Comparison of ENCODE assay signal across 21 mouse cellular contexts in the genomic region with DNA sequence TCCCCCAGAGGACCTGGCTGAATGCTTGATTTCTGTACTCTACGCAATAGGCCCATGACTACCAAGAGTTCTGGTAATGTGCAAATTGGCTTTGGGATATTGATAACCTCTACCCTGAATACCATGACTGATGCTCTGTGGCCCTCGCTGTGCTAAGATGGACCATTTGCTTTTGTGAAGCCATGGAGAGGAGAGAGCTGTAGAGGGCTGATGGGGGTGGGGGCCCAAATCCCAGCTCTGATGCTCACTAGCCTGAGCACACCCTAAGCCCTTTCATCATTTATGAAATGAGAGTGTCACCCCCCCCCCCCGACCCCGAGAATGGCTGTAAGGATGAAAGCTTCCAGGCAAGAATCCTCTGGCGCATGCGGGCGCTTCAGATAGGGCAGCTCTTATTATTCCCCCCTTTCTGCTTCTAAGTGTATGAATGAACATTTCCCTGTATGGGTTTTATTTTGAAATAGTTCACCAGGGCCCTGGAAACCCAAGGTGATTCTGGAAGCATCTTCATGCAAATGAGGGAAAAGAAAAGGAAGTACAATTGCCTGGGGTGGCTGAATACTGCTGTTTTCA.
DNase-seq lines count a peak whose midpoint lies in the region; ATAC-seq and TF ChIP-seq lines count a peak whose summit lies in the region.
"Had no signal": no experiment of that assay in that cellular context is flagged by ENCODE, and none has a peak within 500 bp of the region (broad histone marks: within the 10 kb centered on the region; RNA-seq: fewer than 3 reads in every experiment).

No protein-coding gene starts in this region.

- 0 out of 2 replicates have a peak, but pooled peaks have one; percentile 25 for ATAC-seq in forebrain, postnatal 0 days
- no peak for ATAC-seq in forebrain, embryonic 16.5 days
- ATAC-seq in hindbrain, embryonic 16.5 days, result peak; percentile 28; the same call in 1 of the 2 replicates
- no peak for ATAC-seq in hindbrain, embryonic 12.5 days (ENCODE audit: low FRiP score)
- ATAC-seq in midbrain, embryonic 14.5 days (ENCODE audit: low FRiP score, low TSS enrichment), result no peak
- ATAC-seq in midbrain, embryonic 16.5 days, result peak; percentile 65; the same call in 1 of the 2 replicates
- no peak for ATAC-seq in stomach, postnatal 0 days (ENCODE audit: low FRiP score, low TSS enrichment)
- ATAC-seq: intestine, embryonic 16.5 days had no signal

- 74% methylated on average over 7 of the region's 7 CpGs for whole genome bisulfite sequencing in forebrain, postnatal 0 days
- WGBS in forebrain, embryonic 16.5 days, result 65% methylated on average over 7 of the region's 7 CpGs
- WGBS in hindbrain, embryonic 16.5 days, result 68% methylated on average over 7 of the region's 7 CpGs
- WGBS in hindbrain, embryonic 12.5 days, result 75% methylated on average over 7 of the region's 7 CpGs
- WGBS in midbrain, embryonic 14.5 days, result 64% methylated on average over 7 of the region's 7 CpGs
- WGBS in midbrain, embryonic 16.5 days, result 54% methylated on average over 7 of the region's 7 CpGs
- 83% methylated on average over 7 of the region's 7 CpGs for WGBS in stomach, postnatal 0 days

- no peak overlapping the region for H3K27ac ChIP-seq in forebrain, postnatal 0 days (ENCODE audit: low read depth, low read length)
- H3K27ac ChIP-seq in forebrain, embryonic 16.5 days (ENCODE audit: low read length), result no peak overlapping the region
- H3K27ac ChIP-seq in hindbrain, embryonic 16.5 days (ENCODE audit: low read depth, low read length), result no peak overlapping the region
- no peak overlapping the region for H3K27ac ChIP-seq in hindbrain, embryonic 12.5 days
- H3K27ac ChIP-seq in midbrain, embryonic 14.5 days (replicated peaks; ENCODE audit: low read depth, low read length), result peak overlapping the region; percentile 55
- H3K27ac ChIP-seq in midbrain, embryonic 16.5 days (ENCODE audit: low read length), result peak overlapping the region; percentile 53
- H3K27ac ChIP-seq in stomach, postnatal 0 days (replicated peaks), result no peak overlapping the region
- H3K27ac ChIP-seq: embryonic facial prominence, embryonic 15.5 days; gastrocnemius, adult 2 months; heart, embryonic 13.5 days had no signal

- no peak for TF ChIP-seq EP300 in stomach, postnatal 0 days (optimal IDR thresholded peaks at IDR 0.05)

- H3K4me2 ChIP-seq in forebrain, postnatal 0 days (ENCODE audit: low read depth), result no peak overlapping the region
- H3K4me2 ChIP-seq in forebrain, embryonic 16.5 days (ENCODE audit: low read length), result no peak overlapping the region
- no peak overlapping the region for H3K4me2 ChIP-seq in hindbrain, embryonic 16.5 days (ENCODE audit: low read length)
- no peak overlapping the region for H3K4me2 ChIP-seq in hindbrain, embryonic 12.5 days (replicated peaks)
- H3K4me2 ChIP-seq in midbrain, embryonic 14.5 days (ENCODE audit: low read length), result no peak overlapping the region
- H3K4me2 ChIP-seq in midbrain, embryonic 16.5 days (ENCODE audit: low read length), result no peak overlapping the region
- no peak overlapping the region for H3K4me2 ChIP-seq in stomach, postnatal 0 days (replicated peaks; ENCODE audit: low read depth)
- H3K4me2 ChIP-seq: embryonic facial prominence, embryonic 15.5 days; heart, embryonic 13.5 days had no signal

- H3K36me3 ChIP-seq in forebrain, postnatal 0 days (ENCODE audit: insufficient read depth), result no peaks in the 10 kb centered on the region
- no peaks in the 10 kb centered on the region for H3K36me3 ChIP-seq in forebrain, embryonic 16.5 days (ENCODE audit: control insufficient read depth, insufficient read depth)
- H3K36me3 ChIP-seq in hindbrain, embryonic 16.5 days (ENCODE audit: control insufficient read depth, insufficient read depth, low read length), result no peaks in the 10 kb centered on the region
- no peaks in the 10 kb centered on the region for H3K36me3 ChIP-seq in hindbrain, embryonic 12.5 days
- no peaks in the 10 kb centered on the region for H3K36me3 ChIP-seq in midbrain, embryonic 14.5 days (ENCODE audit: control insufficient read depth, insufficient read depth, low read length)
- no peaks in the 10 kb centered on the region for H3K36me3 ChIP-seq in midbrain, embryonic 16.5 days (ENCODE audit: control insufficient read depth, insufficient read depth, low read length)
- no peaks in the 10 kb centered on the region for H3K36me3 ChIP-seq in stomach, postnatal 0 days (ENCODE audit: control insufficient read depth, insufficient read depth, low read length)
- H3K36me3 ChIP-seq: embryonic facial prominence, embryonic 15.5 days; heart, embryonic 13.5 days had no signal

- no peak overlapping the region for H3K4me3 ChIP-seq in forebrain, postnatal 0 days (ENCODE audit: low read depth, low read length)
- no peak overlapping the region for H3K4me3 ChIP-seq in forebrain, embryonic 16.5 days (replicated peaks; ENCODE audit: low read length)
- no peak overlapping the region for H3K4me3 ChIP-seq in hindbrain, embryonic 16.5 days (ENCODE audit: low read length)
- H3K4me3 ChIP-seq in hindbrain, embryonic 12.5 days, result no peak overlapping the region
- H3K4me3 ChIP-seq in midbrain, embryonic 14.5 days (replicated peaks; ENCODE audit: low read depth, low read length), result no peak overlapping the region
- no peak overlapping the region for H3K4me3 ChIP-seq in midbrain, embryonic 16.5 days (ENCODE audit: low read depth, low read length)
- no peak overlapping the region for H3K4me3 ChIP-seq in stomach, postnatal 0 days (ENCODE audit: low read depth, low read length)
- H3K4me3 ChIP-seq: embryonic facial prominence, embryonic 15.5 days; erythroblast, embryonic 14.5 days; gastrocnemius, adult 2 months; heart, embryonic 13.5 days had no signal

- no peak for DNase-seq in forebrain, postnatal 0 days
- DNase-seq in midbrain, embryonic 14.5 days, result no peak
- no peak for DNase-seq in spleen, postnatal 14 days (ENCODE audit: low spot score in 2 of 2)
- no peak for DNase-seq in stomach, postnatal 0 days (ENCODE audit: low spot score)
- DNase-seq: adrenal gland, adult 2 months; adrenal gland, postnatal 25 days; cerebellum, adult 2 months; cerebellum, postnatal 10 days; embryo, embryonic 11 days; gastrocnemius, adult 2 months; gastrocnemius, postnatal 25 days; heart, adult 11 months; heart, postnatal 36 days had no signal

- no peak overlapping the region for H3K9ac ChIP-seq in forebrain, postnatal 0 days
- no peak overlapping the region for H3K9ac ChIP-seq in forebrain, embryonic 16.5 days (replicated peaks; ENCODE audit: low read depth, low read length)
- no peak overlapping the region for H3K9ac ChIP-seq in hindbrain, embryonic 16.5 days (ENCODE audit: low read depth, low read length)
- H3K9ac ChIP-seq in hindbrain, embryonic 12.5 days, result no peak overlapping the region
- H3K9ac ChIP-seq in midbrain, embryonic 14.5 days (replicated peaks; ENCODE audit: low read length), result no peak overlapping the region
- no peak overlapping the region for H3K9ac ChIP-seq in midbrain, embryonic 16.5 days (ENCODE audit: low read depth, low read length)
- no peak overlapping the region for H3K9ac ChIP-seq in stomach, postnatal 0 days (ENCODE audit: low read length)
- H3K9ac ChIP-seq: embryonic facial prominence, embryonic 15.5 days; heart, embryonic 13.5 days had no signal

- no peak for TF ChIP-seq CTCF in forebrain, postnatal 0 days (IDR thresholded peaks at IDR 0.05; ENCODE audit: low read depth)
- TF ChIP-seq CTCF in stomach, postnatal 0 days (IDR thresholded peaks at IDR 0.05; ENCODE audit: low read depth), result no peak

- H3K4me1 ChIP-seq in forebrain, postnatal 0 days (ENCODE audit: insufficient read depth), result no peaks in the 10 kb centered on the region
- peaks cover 9% of the 10 kb centered on the region; the same call in 1 of the 2 replicates for H3K4me1 ChIP-seq in forebrain, embryonic 16.5 days (replicated peaks; ENCODE audit: control insufficient read depth, insufficient read depth, low read length)
- H3K4me1 ChIP-seq in hindbrain, embryonic 16.5 days (ENCODE audit: control insufficient read depth, insufficient read depth, low read depth, low read length), result peaks cover 12% of the 10 kb centered on the region
- peaks cover 18% of the 10 kb centered on the region for H3K4me1 ChIP-seq in hindbrain, embryonic 12.5 days
- peaks cover 19% of the 10 kb centered on the region; the same call in 1 of the 2 replicates for H3K4me1 ChIP-seq in midbrain, embryonic 14.5 days (ENCODE audit: control insufficient read depth, insufficient read depth, low read length)
- peaks cover 6% of the 10 kb centered on the region; the same call in 1 of the 2 replicates for H3K4me1 ChIP-seq in midbrain, embryonic 16.5 days (ENCODE audit: control insufficient read depth, insufficient read depth, low read length)
- no peaks in the 10 kb centered on the region for H3K4me1 ChIP-seq in stomach, postnatal 0 days (replicated peaks; ENCODE audit: control insufficient read depth, insufficient read depth)
- H3K4me1 ChIP-seq: heart, embryonic 13.5 days had no signal

- H3K9me3 ChIP-seq in forebrain, postnatal 0 days (ENCODE audit: low read length), result no peaks in the 10 kb centered on the region
- no peaks in the 10 kb centered on the region for H3K9me3 ChIP-seq in forebrain, embryonic 16.5 days (ENCODE audit: control insufficient read depth, low read length)
- H3K9me3 ChIP-seq in hindbrain, embryonic 16.5 days (ENCODE audit: control insufficient read depth, low read length), result no peaks in the 10 kb centered on the region
- no peaks in the 10 kb centered on the region for H3K9me3 ChIP-seq in hindbrain, embryonic 12.5 days (replicated peaks)
- no peaks in the 10 kb centered on the region for H3K9me3 ChIP-seq in midbrain, embryonic 14.5 days (ENCODE audit: control insufficient read depth, low read length)
- H3K9me3 ChIP-seq in midbrain, embryonic 16.5 days (replicated peaks; ENCODE audit: control insufficient read depth, low read length, poor library complexity, severe bottlenecking), result no peaks in the 10 kb centered on the region
- no peaks in the 10 kb centered on the region for H3K9me3 ChIP-seq in stomach, postnatal 0 days (ENCODE audit: control insufficient read depth, low read length)
- H3K9me3 ChIP-seq: embryonic facial prominence, embryonic 15.5 days; heart, embryonic 13.5 days had no signal

- H3K27me3 ChIP-seq in forebrain, postnatal 0 days (ENCODE audit: insufficient read depth, low read length), result no peaks in the 10 kb centered on the region
- H3K27me3 ChIP-seq in forebrain, embryonic 16.5 days (replicated peaks; ENCODE audit: control insufficient read depth, insufficient read depth, low read length), result no peaks in the 10 kb centered on the region
- no peaks in the 10 kb centered on the region for H3K27me3 ChIP-seq in hindbrain, embryonic 16.5 days (replicated peaks; ENCODE audit: control insufficient read depth, insufficient read depth, low read length)
- H3K27me3 ChIP-seq in hindbrain, embryonic 12.5 days, result no peaks in the 10 kb centered on the region
- no peaks in the 10 kb centered on the region for H3K27me3 ChIP-seq in midbrain, embryonic 14.5 days (ENCODE audit: control insufficient read depth, insufficient read depth, low read length)
- H3K27me3 ChIP-seq in midbrain, embryonic 16.5 days (ENCODE audit: control insufficient read depth, insufficient read depth, low read depth, low read length), result no peaks in the 10 kb centered on the region
- H3K27me3 ChIP-seq in stomach, postnatal 0 days (ENCODE audit: control insufficient read depth, insufficient read depth, low read length), result no peaks in the 10 kb centered on the region
- H3K27me3 ChIP-seq: embryonic facial prominence, embryonic 15.5 days had no signal

Comparison
In these comparisons a context has a peak if more than half of its experiments do, and no peak if none do; other contexts are left out.
1. ATAC-seq: peak in forebrain, postnatal 0 days (single experiment), hindbrain, embryonic 16.5 days (single experiment) and midbrain, embryonic 16.5 days (single experiment); none in forebrain, embryonic 16.5 days (single experiment), hindbrain, embryonic 12.5 days (single experiment), midbrain, embryonic 14.5 days (single experiment) and stomach, postnatal 0 days (single experiment).
2. H3K27ac ChIP-seq: peak in midbrain, embryonic 14.5 days (single experiment) and midbrain, embryonic 16.5 days (single experiment); none in forebrain, postnatal 0 days (single experiment), forebrain, embryonic 16.5 days (single experiment), hindbrain, embryonic 16.5 days (single experiment), hindbrain, embryonic 12.5 days (single experiment) and stomach, postnatal 0 days (single experiment).